Mouse (Mus musculus): Measurements from ENCODE around the gene Ripor3.

Ripor3 gene

GRCm38 (mm10) chr2:167986762-167987161 is 23.7 kb downstream of the Ripor3 start:
- DNase-seq (ENCODE audit: low spot score), result no peak

GRCm38 (mm10) chr2:167984946-167985345 is 25.5 kb downstream of the Ripor3 start:
- no peak for DNase-seq (ENCODE audit: low spot score)

- DNase-seq (ENCODE audit: low spot score), result no peak
Measured at GRCm38 (mm10) chr2:167984371-167984770, 26.0 kb downstream of the Ripor3 start.

GRCm38 (mm10) chr2:167982646-167983045 is 27.8 kb downstream of the Ripor3 start:
- no peak for DNase-seq (ENCODE audit: low spot score)

GRCm38 (mm10) chr2:167980391-167980790 is 30.0 kb downstream of the Ripor3 start:
- DNase-seq (ENCODE audit: low spot score), result no peak

- no peak for DNase-seq (ENCODE audit: low spot score)
Measured at GRCm38 (mm10) chr2:167978271-167978670, 32.1 kb downstream of the Ripor3 start.

GRCm38 (mm10) chr2:167975746-167976145 is 34.7 kb downstream of the Ripor3 start:
- no peak for DNase-seq (ENCODE audit: low spot score)

GRCm38 (mm10) chr2:167972809-167973208 is 37.6 kb downstream of the Ripor3 start:
- no peak for DNase-seq (ENCODE audit: low spot score)

GRCm38 (mm10) chr2:167972146-167972545 is 38.3 kb downstream of the Ripor3 start:
- no peak for DNase-seq (ENCODE audit: low spot score)

GRCm38 (mm10) chr2:167969851-167970541 is 40.4 kb downstream of the Ripor3 start:
- no peak for DNase-seq (ENCODE audit: low spot score)

GRCm38 (mm10) chr2:167968504-167968903 is 41.9 kb downstream of the Ripor3 start:
- DNase-seq (ENCODE audit: low spot score), result no peak

- no peak for DNase-seq (ENCODE audit: low spot score)
Measured at GRCm38 (mm10) chr2:167965911-167966310, 44.5 kb downstream of the Ripor3 start.

- DNase-seq (ENCODE audit: low spot score), result no peak
Measured at GRCm38 (mm10) chr2:167964320-167964719, 46.1 kb downstream of the Ripor3 start.

- DNase-seq (ENCODE audit: low spot score), result no peak
Measured at GRCm38 (mm10) chr2:167963778-167964300, 46.6 kb downstream of the Ripor3 start.

- no peak for DNase-seq (ENCODE audit: low spot score)
Measured at GRCm38 (mm10) chr2:167963176-167963575, 47.2 kb downstream of the Ripor3 start.

- no peak for DNase-seq (ENCODE audit: low spot score)
Measured at GRCm38 (mm10) chr2:167962347-167962746, 48.1 kb downstream of the Ripor3 start.

GRCm38 (mm10) chr2:167960584-167960983 is 49.8 kb downstream of the Ripor3 start:
- DNase-seq (ENCODE audit: low spot score), result no peak

- no peak for DNase-seq (ENCODE audit: low spot score)
Measured at GRCm38 (mm10) chr2:167959996-167960395, 50.4 kb downstream of the Ripor3 start.

GRCm38 (mm10) chr2:167959384-167959911 is 51.0 kb downstream of the Ripor3 start:
- no peak for DNase-seq (ENCODE audit: low spot score)

GRCm38 (mm10) chr2:167958843-167959242 is 51.6 kb downstream of the Ripor3 start:
- no peak for DNase-seq (ENCODE audit: low spot score)

- DNase-seq (ENCODE audit: low spot score), result no peak
Measured at GRCm38 (mm10) chr2:167958082-167958788, 52.2 kb downstream of the Ripor3 start.

GRCm38 (mm10) chr2:167957539-167957938 is 52.9 kb downstream of the Ripor3 start:
- no peak for DNase-seq (ENCODE audit: low spot score)

GRCm38 (mm10) chr2:167954928-167955327 is 55.5 kb downstream of the Ripor3 start:
- DNase-seq (ENCODE audit: low spot score), result no peak
